Mouse (Mus musculus) kidney, embryonic 15.5 days (tissue): Measurements from ENCODE around the gene Suv39h2. TPM values are rescaled to one million over a fixed set of nuclear protein-coding genes. Genes with fewer than 3 reads are reported as not detected.

Source experiments
- ATAC-seq: fragments of 200-750 bp; cut with Nextera tagmentation; replicated peaks from 2 replicates; pipeline ENCODE4 v1.8.0; 2017; ENCODE audit warnings: moderate TSS enrichment; ENCODE audit not compliant: low FRiP score
- H3K27ac ChIP-seq: fragments of 300-500 bp; sonication (generic); 2 replicates; pipeline ENCODE4 v1.5.1; 2015; ENCODE audit warnings: mild to moderate bottlenecking, inconsistent platforms
- H3K27me3 ChIP-seq: fragments of 300-500 bp; sonication (generic); 2 replicates; pipeline ENCODE4 v1.6.1; 2015; ENCODE audit warnings: inconsistent platforms
- H3K36me3 ChIP-seq: fragments of 300-500 bp; sonication (generic); 2 replicates; pipeline ENCODE4 v1.6.1; 2015; ENCODE audit warnings: inconsistent platforms
- H3K4me1 ChIP-seq: fragments of 300-500 bp; sonication (generic); 2 replicates; pipeline ENCODE4 v1.6.1; 2015; ENCODE audit warnings: inconsistent platforms
- H3K4me2 ChIP-seq: fragments of 300-500 bp; sonication (generic); 2 replicates; pipeline ENCODE4 v1.6.1; 2015; ENCODE audit warnings: moderate library complexity, mild to moderate bottlenecking, inconsistent platforms
- H3K4me3 ChIP-seq: fragments of 300-500 bp; sonication (generic); replicated peaks from 2 replicates; pipeline ENCODE4 v1.5.1; 2015; ENCODE audit warnings: mild to moderate bottlenecking, inconsistent platforms
- H3K9ac ChIP-seq: fragments of 300-500 bp; sonication (generic); 2 replicates; pipeline ENCODE4 v1.6.1; 2015; ENCODE audit warnings: mild to moderate bottlenecking, inconsistent platforms
- H3K9me3 ChIP-seq: fragments of 300-500 bp; sonication (generic); replicated peaks from 2 replicates; pipeline ENCODE4 v1.6.1; 2016; ENCODE audit warnings: inconsistent platforms
- WGBS: fragments of 180-500 bp; shearing (Covaris S2); methylation state at CpG from one replicate; pipeline ENCODE4 v1.1.7; 2015; ENCODE audit warnings: mixed read lengths; 5-methylcytosine and 5-hydroxymethylcytosine counted together
- polyA plus RNA-seq: library from polyadenylated mRNA; unstranded; fragments of >200 nt; fragmentation: Nextera tagmentation; extraction: Ambion mirVana; gene quantifications from 2 replicates; pipeline ENCODE4 v1.2.1, GENCODE M21; 2015

Suv39h2 gene
- polyA plus RNA-seq, 1 experiment from 2014 or later, result 18.5 TPM

- Histone ChIP-seq H3K4me1 (no peaks in the 10 kb centered on the region), H3K9me3 (no peaks in the 10 kb centered on the region), H3K36me3 (peaks cover 79% of the 10 kb centered on the region), H3K27ac (no peak overlapping the region), H3K27me3 (no peaks in the 10 kb centered on the region), H3K4me3 (no peak overlapping the region), H3K9ac (no peak overlapping the region), H3K4me2 (no peak overlapping the region)
- ATAC-seq, result no peak
- WGBS, result 76% methylated on average over 4 of the region's 4 CpGs
These were observed 18.2 kb downstream of the Suv39h2 start for GRCm38 (mm10) chr2:3456590-3456989.

DNA sequence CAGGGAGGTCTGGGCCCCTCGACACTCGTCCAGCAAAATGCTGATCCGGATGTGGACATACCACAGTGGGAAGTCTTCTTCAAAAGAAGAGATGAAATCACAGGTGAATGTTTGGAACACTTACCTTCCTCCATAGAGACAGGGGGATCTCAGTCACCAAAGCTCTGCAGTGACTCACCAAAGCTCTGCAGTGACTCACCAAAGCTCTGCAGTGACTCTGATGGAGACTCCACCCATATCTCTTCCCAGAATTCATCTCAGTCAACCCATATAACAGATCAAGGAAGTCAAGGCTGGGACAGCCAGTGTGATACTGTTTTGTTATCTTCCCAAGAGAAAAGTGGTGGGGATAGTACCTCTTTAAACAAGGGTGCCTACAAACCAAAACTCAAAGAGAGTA, 21.7 kb downstream of the Suv39h2 start:
- Histone ChIP-seq H3K9ac (no peak overlapping the region), H3K4me3 (no peak overlapping the region), H3K27ac (no peak overlapping the region), H3K9me3 (no peaks in the 10 kb centered on the region), H3K27me3 (no peaks in the 10 kb centered on the region), H3K4me2 (no peak overlapping the region), H3K4me1 (no peaks in the 10 kb centered on the region; the same call in 1 of the 2 replicates), H3K36me3 (peaks cover 56% of the 10 kb centered on the region)
- ATAC-seq, result no peak
- WGBS, result 91% methylated on average over 3 of the region's 3 CpGs

GRCm38 (mm10) chr2:3449431-3449830, 25.4 kb downstream of the Suv39h2 start:
- WGBS, result 67% methylated on average over 2 of the region's 2 CpGs
- Histone ChIP-seq H3K27ac (no peak overlapping the region), H3K36me3 (peaks cover 29% of the 10 kb centered on the region), H3K9me3 (no peaks in the 10 kb centered on the region), H3K27me3 (no peaks in the 10 kb centered on the region), H3K4me2 (no peak overlapping the region), H3K4me1 (peaks cover 7% of the 10 kb centered on the region; the same call in 1 of the 2 replicates), H3K4me3 (no peak overlapping the region), H3K9ac (no peak overlapping the region)
- no peak for ATAC-seq

- no peak overlapping the region for H3K4me2 ChIP-seq
- H3K4me1 ChIP-seq, result peaks cover 7% of the 10 kb centered on the region; the same call in 1 of the 2 replicates
- H3K9me3 ChIP-seq, result no peaks in the 10 kb centered on the region
- peak; percentile 74; the same call in 1 of the 2 replicates for ATAC-seq
- no peak overlapping the region for H3K27ac ChIP-seq
- no peaks in the 10 kb centered on the region for H3K27me3 ChIP-seq
- H3K36me3 ChIP-seq, result peaks cover 12% of the 10 kb centered on the region
- H3K4me3 ChIP-seq, result no peak overlapping the region
- no peak overlapping the region for H3K9ac ChIP-seq
- 38% methylated on average over 4 of the region's 4 CpGs for WGBS
These were observed 28.8 kb downstream of the Suv39h2 start for GRCm38 (mm10) chr2:3445984-3446383.

GRCm38 (mm10) chr2:3444206-3444605, 30.6 kb downstream of the Suv39h2 start:
- no peak overlapping the region for H3K9ac ChIP-seq
- no peaks in the 10 kb centered on the region for H3K9me3 ChIP-seq
- H3K4me3 ChIP-seq, result no peak overlapping the region
- H3K27ac ChIP-seq, result no peak overlapping the region
- H3K4me2 ChIP-seq, result no peak overlapping the region
- 78% methylated on average over 7 of the region's 7 CpGs for WGBS
- H3K4me1 ChIP-seq, result peaks cover 7% of the 10 kb centered on the region; the same call in 1 of the 2 replicates
- H3K27me3 ChIP-seq, result no peaks in the 10 kb centered on the region
- H3K36me3 ChIP-seq, result peaks cover 13% of the 10 kb centered on the region
- ATAC-seq, result no peak

DNA sequence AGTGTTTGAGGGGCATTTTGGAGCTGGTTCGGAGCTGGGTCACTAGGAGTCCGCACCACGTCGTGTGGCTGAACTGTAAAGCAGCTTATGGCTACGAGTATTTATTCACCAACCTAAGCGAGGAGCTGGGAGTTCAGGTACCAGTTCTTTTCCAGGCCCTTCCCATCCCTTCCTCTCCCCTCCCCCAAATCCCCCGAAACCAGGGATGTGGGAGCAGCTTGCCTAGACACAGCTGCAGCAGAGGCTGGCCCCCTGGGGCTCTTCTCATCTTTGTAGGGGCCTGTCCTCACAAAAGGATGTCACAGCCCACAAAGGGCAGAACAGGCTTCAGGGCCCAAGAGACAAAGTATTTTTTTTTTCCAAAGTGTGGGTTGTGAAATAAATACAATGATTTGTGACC, 36.9 kb downstream of the Suv39h2 start:
- H3K4me2 ChIP-seq, result no peak overlapping the region
- no peak for ATAC-seq
- no peak overlapping the region for H3K9ac ChIP-seq
- no peak overlapping the region for H3K27ac ChIP-seq
- 70% methylated on average over 7 of the region's 7 CpGs for WGBS
- H3K36me3 ChIP-seq, result peaks cover 9% of the 10 kb centered on the region
- no peak overlapping the region for H3K4me3 ChIP-seq
- H3K9me3 ChIP-seq, result no peaks in the 10 kb centered on the region
- no peaks in the 10 kb centered on the region for H3K27me3 ChIP-seq
- H3K4me1 ChIP-seq, result 0 out of 2 replicates have a peak, but pooled peaks cover 5% of the 10 kb centered on the region

DNA sequence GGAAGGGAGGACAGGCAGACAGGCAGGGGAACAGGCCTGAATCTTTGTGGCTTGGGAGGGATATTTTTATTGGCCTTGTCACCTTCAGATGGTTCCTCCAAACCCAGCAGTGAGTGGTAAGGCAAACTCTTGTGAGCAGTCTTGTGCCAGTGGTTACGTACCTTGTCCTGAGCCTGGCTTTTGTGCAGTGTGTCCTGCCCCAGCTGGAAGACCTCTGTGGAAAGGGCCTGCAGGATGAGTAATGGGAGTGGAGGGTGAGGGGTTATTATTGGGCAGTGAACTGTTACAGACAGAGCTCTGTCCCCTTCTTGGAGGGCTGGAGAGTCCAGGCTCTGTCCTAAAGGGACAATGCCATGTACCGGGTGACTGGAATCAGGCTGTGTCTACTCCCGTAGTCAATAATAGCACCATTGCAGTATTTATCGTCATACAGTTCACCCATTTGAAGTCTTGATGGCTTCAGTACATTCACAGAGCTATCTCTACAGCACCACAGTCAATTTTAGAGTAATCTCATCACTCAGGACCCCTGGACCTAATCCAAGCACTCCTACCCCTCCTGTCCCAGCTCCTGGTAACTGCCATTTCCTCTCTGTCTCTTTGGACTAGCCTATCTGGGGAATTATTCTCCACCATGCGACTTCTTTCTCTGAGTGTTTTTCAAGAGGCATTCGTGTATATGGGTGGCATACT, 39.3 kb downstream of the Suv39h2 start:
- Histone ChIP-seq H3K4me2 (no peak overlapping the region), H3K4me3 (no peak overlapping the region), H3K9me3 (no peaks in the 10 kb centered on the region), H3K27ac (no peak overlapping the region), H3K27me3 (no peaks in the 10 kb centered on the region), H3K4me1 (0 out of 2 replicates have a peak, but pooled peaks cover 5% of the 10 kb centered on the region), H3K36me3 (peaks cover 2% of the 10 kb centered on the region; the same call in 1 of the 2 replicates), H3K9ac (no peak overlapping the region)
- 66% methylated on average over 6 of the region's 6 CpGs for WGBS
- peak; percentile 54; the same call in 1 of the 2 replicates for ATAC-seq

DNA sequence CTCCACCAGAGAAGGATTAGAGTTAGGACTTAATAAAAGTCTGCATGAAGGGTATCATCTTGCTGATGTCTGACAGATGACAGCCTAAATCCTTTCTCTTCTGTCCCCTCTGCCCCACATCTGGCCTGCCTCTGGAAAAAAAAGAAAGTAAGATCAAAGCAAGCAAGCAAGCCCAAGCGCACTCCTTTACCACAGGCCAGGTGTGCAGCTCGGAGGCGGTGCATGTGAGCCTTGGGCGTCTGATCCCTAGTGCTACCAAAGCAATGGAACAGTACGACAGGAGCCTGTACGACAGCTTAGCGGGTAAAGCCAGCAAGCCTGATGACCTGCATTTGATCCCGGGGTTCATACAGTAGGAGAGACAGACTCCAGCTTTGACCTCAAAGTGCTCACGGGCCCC, 43.9 kb downstream of the Suv39h2 start:
- no peak overlapping the region for H3K4me2 ChIP-seq
- no peaks in the 10 kb centered on the region for H3K9me3 ChIP-seq
- no peak overlapping the region for H3K9ac ChIP-seq
- no peaks in the 10 kb centered on the region for H3K36me3 ChIP-seq
- H3K4me1 ChIP-seq, result 0 out of 2 replicates have a peak, but pooled peaks cover 5% of the 10 kb centered on the region
- 70% methylated on average over 9 of the region's 9 CpGs for WGBS
- H3K27me3 ChIP-seq, result no peaks in the 10 kb centered on the region
- no peak overlapping the region for H3K27ac ChIP-seq
- H3K4me3 ChIP-seq, result no peak overlapping the region
- no peak for ATAC-seq

GRCm38 (mm10) chr2:3424579-3424910, 50.3 kb downstream of the Suv39h2 start:
- H3K27ac ChIP-seq, result no peak overlapping the region
- H3K4me2 ChIP-seq, result peak overlapping the region; percentile 86
- peaks cover 10% of the 10 kb centered on the region for H3K4me1 ChIP-seq
- no peaks in the 10 kb centered on the region for H3K9me3 ChIP-seq
- no peak for ATAC-seq
- H3K4me3 ChIP-seq, result peak overlapping the region; percentile 58
- 5% methylated on average over 9 of the region's 10 CpGs for WGBS
- H3K36me3 ChIP-seq, result no peaks in the 10 kb centered on the region
- no peaks in the 10 kb centered on the region for H3K27me3 ChIP-seq
- peak overlapping the region; percentile 41 for H3K9ac ChIP-seq

- peaks cover 10% of the 10 kb centered on the region for H3K4me1 ChIP-seq
- H3K9me3 ChIP-seq, result no peaks in the 10 kb centered on the region
- peak within 1 kb of the TSS; percentile 86 for H3K4me2 ChIP-seq
- peak within 1 kb of the TSS; percentile 41 for H3K9ac ChIP-seq
- 2% methylated on average over 29 of the region's 29 CpGs for WGBS
- no peaks in the 10 kb centered on the region for H3K36me3 ChIP-seq
- no peak within 1 kb of the TSS for H3K27ac ChIP-seq
- peak; percentile 99 for ATAC-seq
- H3K27me3 ChIP-seq, result no peaks in the 10 kb centered on the region
- H3K4me3 ChIP-seq, result peak within 1 kb of the TSS; percentile 58
These were observed 50.8 kb downstream of the Suv39h2 start, which contains the start of gene Dclre1c for GRCm38 (mm10) chr2:3423841-3424578. Dclre1c (plus strand) TSS chr2:3424131.

GRCm38 (mm10) chr2:3422548-3422947, 52.3 kb downstream of the Suv39h2 start, which contains the start of gene Meig1:
Meig1 (minus strand) TSS chr2:3422648.
- H3K4me3 ChIP-seq, result no peak within 1 kb of the TSS
- peaks cover 7% of the 10 kb centered on the region for H3K27me3 ChIP-seq
- H3K9me3 ChIP-seq, result no peaks in the 10 kb centered on the region
- no peak for ATAC-seq
- peak within 1 kb of the TSS; percentile 86 for H3K4me2 ChIP-seq
- no peak within 1 kb of the TSS for H3K9ac ChIP-seq
- WGBS, result 72% methylated on average over 3 of the region's 3 CpGs
- H3K27ac ChIP-seq, result no peak within 1 kb of the TSS
- H3K4me1 ChIP-seq, result peaks cover 10% of the 10 kb centered on the region
- no peaks in the 10 kb centered on the region for H3K36me3 ChIP-seq

DNA sequence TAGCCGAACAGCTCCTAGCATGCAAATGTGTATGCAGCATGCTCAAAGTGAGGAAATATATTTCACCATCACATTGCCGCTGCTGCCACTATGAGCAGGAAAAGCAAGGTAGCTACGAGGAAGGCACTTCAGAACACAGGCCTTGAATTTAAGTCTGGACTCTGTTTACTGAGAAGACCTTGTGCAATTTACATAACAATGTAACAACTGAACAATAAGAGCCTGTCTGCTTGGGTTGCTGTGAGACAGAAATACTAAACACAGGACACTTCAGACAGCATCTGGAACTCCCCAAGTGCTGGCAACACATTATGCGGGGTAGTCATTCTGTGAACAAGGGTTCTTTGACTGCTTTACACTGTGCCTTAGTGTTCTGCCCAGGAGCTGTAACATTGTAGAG, 54.7 kb downstream of the Suv39h2 start:
- Histone ChIP-seq H3K27me3 (peaks cover 22% of the 10 kb centered on the region), H3K9ac (no peak overlapping the region), H3K27ac (no peak overlapping the region), H3K4me3 (no peak overlapping the region), H3K36me3 (no peaks in the 10 kb centered on the region), H3K9me3 (no peaks in the 10 kb centered on the region), H3K4me2 (no peak overlapping the region), H3K4me1 (peaks cover 10% of the 10 kb centered on the region)
- ATAC-seq, result no peak
- 74% methylated on average over 4 of the region's 4 CpGs for WGBS
